Mouse (Mus musculus): Measurements from ENCODE around the gene Elovl6. TPM values are rescaled to one million over a fixed set of nuclear protein-coding genes. Genes with fewer than 3 reads are reported as not detected.

Elovl6 gene
- polyA plus RNA-seq, 1 experiment from 2014 or later = 33.4 TPM

DNA sequence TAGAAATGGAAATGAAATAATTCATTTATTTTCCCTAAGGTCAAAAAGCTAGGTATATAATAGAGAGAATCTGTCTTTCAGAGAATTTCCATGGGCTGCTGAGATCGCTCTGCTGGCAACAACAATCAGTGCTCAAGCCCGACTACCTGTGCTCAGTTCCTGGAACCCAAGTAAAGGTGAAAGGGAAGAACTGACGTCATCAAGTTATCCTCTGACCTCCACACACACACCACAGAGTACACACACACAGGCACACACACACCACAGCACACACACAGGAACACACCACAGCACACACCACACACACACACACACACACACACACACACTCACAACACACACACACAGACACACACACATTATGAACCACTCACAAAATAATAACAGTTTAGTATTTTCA, 5.1 kb upstream of the Elovl6 start:
- ATAC-seq (ENCODE audit: low FRiP score, low read depth) = no peak
- H3K4me1 ChIP-seq = peaks cover 5% of the 10 kb centered on the region; the same call in 1 of the 2 replicates
- no peak overlapping the region for H3K9ac ChIP-seq
- H3K36me3 ChIP-seq = no peaks in the 10 kb centered on the region
- no peaks in the 10 kb centered on the region for H3K9me3 ChIP-seq
- H3K4me3 ChIP-seq = no peak overlapping the region
- no peak overlapping the region for H3K4me2 ChIP-seq (replicated peaks)
- WGBS = 83% methylated on average over 3 of the region's 3 CpGs
- H3K27me3 ChIP-seq = no peaks in the 10 kb centered on the region
- H3K27ac ChIP-seq = no peak overlapping the region

DNA sequence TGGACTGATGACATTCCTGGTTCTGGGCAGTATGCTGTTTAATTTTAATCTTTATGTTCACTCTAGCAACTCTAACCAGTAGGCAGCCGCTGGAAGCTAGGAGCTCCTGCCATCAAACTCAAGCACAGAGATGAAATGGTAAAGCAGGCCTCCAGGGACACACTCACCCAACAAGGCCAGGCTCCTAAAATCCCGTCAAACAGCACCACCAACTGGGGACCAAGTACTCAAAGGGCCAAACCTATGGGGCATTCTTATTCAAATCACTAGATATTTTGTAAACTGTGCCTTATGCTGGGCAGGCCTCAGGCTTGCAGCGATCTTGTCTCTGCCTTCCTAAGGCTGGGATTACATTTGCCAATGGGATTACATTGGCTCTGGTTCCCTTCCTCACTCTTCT, 2.8 kb upstream of the Elovl6 start:
- peaks cover 7% of the 10 kb centered on the region for H3K4me1 ChIP-seq
- no peak overlapping the region for H3K4me3 ChIP-seq
- H3K27ac ChIP-seq = no peak overlapping the region
- H3K9me3 ChIP-seq = no peaks in the 10 kb centered on the region
- no peak overlapping the region for H3K9ac ChIP-seq
- no peaks in the 10 kb centered on the region for H3K27me3 ChIP-seq
- H3K4me2 ChIP-seq (replicated peaks) = no peak overlapping the region
- H3K36me3 ChIP-seq = no peaks in the 10 kb centered on the region
- no peak for ATAC-seq (ENCODE audit: low FRiP score, low read depth)
- 60% methylated on average over 3 of the region's 3 CpGs for WGBS

DNA sequence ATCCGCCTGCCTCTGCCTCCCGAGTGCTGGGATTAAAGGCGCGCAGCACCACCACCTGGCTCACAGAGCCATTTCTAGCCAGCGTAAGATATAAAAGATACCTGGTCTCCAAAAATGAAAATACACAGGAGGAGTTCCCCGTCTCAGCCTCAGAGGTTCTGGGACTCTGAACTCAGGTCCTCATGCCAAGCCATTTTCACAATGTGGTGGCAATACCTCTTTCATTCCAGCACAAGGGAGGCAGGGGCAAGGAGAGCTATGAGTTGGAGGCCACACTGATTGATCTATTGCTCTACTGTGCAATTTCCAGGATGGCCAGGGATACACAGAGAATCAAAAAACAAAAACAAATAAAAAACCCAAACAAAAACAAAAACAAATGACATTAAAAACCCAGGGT, 1.7 kb upstream of the Elovl6 start:
- no peak for ATAC-seq (ENCODE audit: low FRiP score, low read depth)
- 97% methylated on average over 6 of the region's 6 CpGs for WGBS
- Histone ChIP-seq H3K4me3 (no peak overlapping the region), H3K27me3 (no peaks in the 10 kb centered on the region), H3K36me3 (no peaks in the 10 kb centered on the region), H3K9me3 (no peaks in the 10 kb centered on the region), H3K4me2 (replicated peaks) (no peak overlapping the region), H3K27ac (no peak overlapping the region), H3K9ac (no peak overlapping the region), H3K4me1 (peaks cover 18% of the 10 kb centered on the region)

DNA sequence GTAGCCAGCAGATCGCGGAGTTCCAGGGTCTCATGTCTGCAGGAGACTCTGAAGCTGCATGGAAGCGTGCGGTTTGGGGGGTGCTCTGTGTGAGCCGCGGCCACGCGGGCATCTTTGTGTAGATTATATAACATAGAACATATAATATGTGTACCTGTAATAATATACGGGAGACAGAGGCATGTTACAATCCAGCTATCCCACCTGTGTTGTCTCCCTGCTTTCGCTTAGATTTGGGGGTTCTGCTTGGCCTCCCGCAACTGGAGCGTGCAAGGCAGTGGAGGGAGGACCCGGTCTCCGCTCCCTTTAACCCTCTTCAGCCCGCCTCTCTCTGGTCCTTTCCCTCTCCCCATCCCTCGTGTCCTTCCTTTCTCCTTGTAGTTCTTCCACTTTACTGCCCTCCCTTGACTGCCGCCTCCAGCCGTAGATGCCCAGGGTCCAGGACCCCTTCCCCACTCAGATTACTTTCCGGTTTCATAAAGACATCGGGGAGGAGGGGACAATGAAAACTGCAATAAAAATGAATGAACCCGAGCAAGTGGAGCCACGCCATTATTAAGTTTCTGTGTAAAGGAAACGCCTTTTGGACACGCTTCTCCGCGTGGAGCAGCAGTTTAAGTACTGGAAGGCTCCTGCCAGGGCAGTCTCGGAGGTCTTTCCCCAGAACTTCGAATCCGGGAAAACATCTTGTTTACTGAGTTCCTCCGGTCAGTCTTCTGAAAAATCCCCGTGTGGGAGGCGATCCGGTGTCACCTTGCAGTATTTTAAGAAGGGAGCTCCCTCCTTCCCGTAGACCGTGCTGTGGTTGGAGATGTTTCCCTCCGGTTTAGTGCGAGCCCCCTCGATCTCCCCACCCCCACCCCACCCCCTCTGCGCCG, 949 bp downstream of the Elovl6 start:
- Histone ChIP-seq H3K9ac (peak overlapping the region; percentile 98), H3K4me3 (peak overlapping the region; percentile 83), H3K4me1 (peaks cover 36% of the 10 kb centered on the region), H3K4me2 (replicated peaks) (peak overlapping the region; percentile 77), H3K27me3 (no peaks in the 10 kb centered on the region), H3K9me3 (no peaks in the 10 kb centered on the region), H3K27ac (peak overlapping the region; percentile 98), H3K36me3 (no peaks in the 10 kb centered on the region)
- peak; percentile 13; the same call in 1 of the 2 replicates for ATAC-seq (ENCODE audit: low FRiP score, low read depth)
- under 1% methylated on average over 39 of the region's 40 CpGs for WGBS

DNA sequence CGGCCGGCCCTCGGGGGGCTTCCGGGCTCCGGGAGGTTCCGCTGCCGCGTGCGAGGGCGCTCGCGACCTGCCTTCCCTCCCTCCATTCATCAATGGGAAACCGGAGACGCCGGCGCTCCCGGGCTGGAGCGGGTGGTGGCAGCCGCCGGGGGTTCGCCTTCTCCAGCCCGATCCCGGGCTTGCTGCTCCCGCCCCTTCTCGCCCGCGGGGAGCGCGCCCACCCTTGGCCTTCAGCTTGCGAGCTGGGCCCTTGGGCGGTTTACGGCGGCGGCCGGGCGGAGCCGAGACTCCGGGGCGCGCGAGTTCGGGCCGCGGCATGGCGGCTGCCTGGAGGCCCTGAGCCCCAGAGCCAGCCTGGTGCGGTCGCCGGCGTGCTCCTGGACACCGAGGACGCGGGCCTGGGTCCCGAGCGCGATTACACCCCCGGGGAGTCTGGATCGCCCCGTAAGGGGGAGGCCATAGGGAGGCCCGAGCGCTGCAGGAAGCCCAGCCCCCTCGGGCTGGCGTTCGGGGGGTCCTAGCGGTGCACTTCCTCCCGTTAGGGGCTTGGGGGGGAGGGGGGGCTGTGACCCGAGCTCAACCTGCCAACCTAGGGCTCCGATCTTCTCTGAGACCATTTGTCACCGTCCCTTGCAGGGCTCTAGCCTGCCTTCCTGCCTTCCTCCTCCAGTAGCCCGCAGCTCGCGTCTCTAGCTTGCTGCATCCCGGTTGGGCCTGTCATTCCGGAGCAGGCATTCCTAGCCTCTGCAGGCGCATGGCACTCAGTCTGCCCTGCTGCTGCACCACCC, 1.8 kb downstream of the Elovl6 start:
- Histone ChIP-seq H3K27me3 (no peaks in the 10 kb centered on the region), H3K27ac (peak overlapping the region; percentile 98), H3K36me3 (no peaks in the 10 kb centered on the region), H3K4me3 (peak overlapping the region; percentile 83), H3K4me1 (peaks cover 36% of the 10 kb centered on the region), H3K9me3 (no peaks in the 10 kb centered on the region), H3K4me2 (replicated peaks) (peak overlapping the region; percentile 77), H3K9ac (peak overlapping the region; percentile 98)
- peak; percentile 33 for ATAC-seq (ENCODE audit: low FRiP score, low read depth)
- WGBS = under 1% methylated on average over 72 of the region's 74 CpGs

DNA sequence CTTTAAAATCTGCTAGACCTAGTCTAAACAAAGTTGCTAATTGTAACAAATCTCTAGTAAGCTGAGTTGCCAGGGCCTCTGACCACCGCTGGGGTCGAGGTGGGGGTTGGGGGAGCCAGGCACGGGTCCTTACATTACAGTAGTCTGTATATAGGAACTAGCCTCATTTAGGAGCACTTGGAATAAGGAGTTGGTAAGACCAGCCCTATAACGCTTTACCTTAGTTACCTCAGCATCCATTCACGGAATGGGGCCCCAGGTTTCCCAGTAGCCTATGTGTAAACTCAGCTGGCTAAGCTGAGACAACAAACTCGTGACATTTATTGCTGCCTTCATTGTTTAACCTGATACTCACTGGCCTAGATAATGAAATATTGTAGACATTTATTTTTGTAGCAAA, 3.3 kb downstream of the Elovl6 start:
- Histone ChIP-seq H3K27me3 (no peaks in the 10 kb centered on the region), H3K36me3 (no peaks in the 10 kb centered on the region), H3K4me1 (peaks cover 36% of the 10 kb centered on the region), H3K4me2 (replicated peaks) (peak overlapping the region; percentile 77), H3K9me3 (no peaks in the 10 kb centered on the region), H3K27ac (peak overlapping the region; percentile 97), H3K9ac (peak overlapping the region; percentile 73), H3K4me3 (peak overlapping the region; percentile 83)
- WGBS = 8% methylated on average over 6 of the region's 6 CpGs
- ATAC-seq (ENCODE audit: low FRiP score, low read depth) = no peak

DNA sequence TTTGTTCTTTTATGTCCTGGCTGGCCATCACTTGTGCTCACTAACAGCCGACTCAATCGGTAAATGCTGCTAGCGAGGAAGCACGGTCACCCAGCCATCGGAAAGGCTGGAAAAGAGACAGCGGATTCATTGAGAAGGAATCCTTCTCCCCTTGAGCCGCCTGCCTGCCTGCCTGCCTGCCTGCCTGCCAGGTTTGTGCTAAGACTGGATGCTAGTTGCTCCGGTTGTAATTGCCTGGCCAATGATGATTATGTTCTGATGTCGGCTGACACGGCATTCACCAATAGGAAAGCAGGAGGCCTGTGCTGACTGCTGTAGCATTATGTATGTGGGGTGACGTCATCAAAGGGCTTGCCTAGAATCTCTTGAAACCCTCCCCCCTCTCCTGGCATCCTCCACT, 4.0 kb downstream of the Elovl6 start:
- under 1% methylated on average over 11 of the region's 11 CpGs for WGBS
- Histone ChIP-seq H3K36me3 (peaks cover 2% of the 10 kb centered on the region; the same call in 1 of the 2 replicates), H3K4me1 (peaks cover 36% of the 10 kb centered on the region), H3K9ac (peak overlapping the region; percentile 73), H3K4me3 (peak overlapping the region; percentile 83), H3K27ac (peak overlapping the region; percentile 97), H3K27me3 (no peaks in the 10 kb centered on the region), H3K4me2 (replicated peaks) (peak overlapping the region; percentile 77), H3K9me3 (no peaks in the 10 kb centered on the region)
- ATAC-seq (ENCODE audit: low FRiP score, low read depth) = peak; percentile 93

DNA sequence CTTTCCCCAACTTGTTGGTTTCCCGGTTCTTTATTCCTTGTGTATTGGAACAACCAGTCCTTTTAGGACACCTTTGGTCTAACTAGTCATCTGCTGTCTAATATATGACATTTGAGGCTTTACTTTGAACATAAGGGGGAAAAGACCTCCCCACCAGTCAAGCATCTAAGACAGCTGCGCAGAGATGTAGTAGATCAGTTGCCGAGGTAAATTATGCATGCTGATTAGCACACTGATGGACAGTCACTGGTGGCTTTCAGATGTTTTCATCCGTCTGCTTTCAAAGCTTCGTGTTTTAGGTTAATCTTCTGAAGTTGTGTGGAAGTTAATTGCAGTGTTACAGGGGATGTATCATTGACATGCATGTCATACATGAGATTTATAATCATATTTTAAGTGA, 5.8 kb downstream of the Elovl6 start:
- Histone ChIP-seq H3K27ac (no peak overlapping the region), H3K9ac (no peak overlapping the region), H3K36me3 (peaks cover 20% of the 10 kb centered on the region), H3K4me1 (peaks cover 30% of the 10 kb centered on the region), H3K4me3 (no peak overlapping the region), H3K9me3 (0 out of 2 replicates have a peak, but pooled peaks cover 2% of the 10 kb centered on the region), H3K4me2 (replicated peaks) (no peak overlapping the region), H3K27me3 (no peaks in the 10 kb centered on the region)
- no peak for ATAC-seq (ENCODE audit: low FRiP score, low read depth)
- 78% methylated on average over 5 of the region's 5 CpGs for WGBS

DNA sequence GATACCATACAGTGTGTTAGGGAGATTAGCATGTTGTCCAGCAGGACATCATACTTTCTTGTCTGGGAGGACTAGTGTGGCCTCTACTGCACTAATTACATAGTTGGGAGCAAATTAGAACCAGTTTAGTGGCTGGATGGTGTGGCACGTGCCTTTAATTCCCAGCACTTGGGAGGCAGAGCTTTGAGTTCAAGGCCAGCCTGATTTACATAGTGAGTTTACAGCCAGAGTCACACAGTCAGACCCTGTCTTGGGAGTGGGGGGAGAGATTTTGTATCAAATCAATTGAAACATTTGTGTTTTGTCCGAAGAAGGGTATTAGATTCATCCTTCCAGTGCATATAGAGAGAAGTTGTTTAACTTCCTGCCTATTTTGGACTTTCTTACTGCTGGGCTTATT, 8.7 kb downstream of the Elovl6 start:
- H3K36me3 ChIP-seq = peaks cover 37% of the 10 kb centered on the region
- H3K4me3 ChIP-seq = no peak overlapping the region
- no peak for ATAC-seq (ENCODE audit: low FRiP score, low read depth)
- H3K9ac ChIP-seq = no peak overlapping the region
- peaks cover 13% of the 10 kb centered on the region for H3K4me1 ChIP-seq
- no peak overlapping the region for H3K27ac ChIP-seq
- 0 out of 2 replicates have a peak, but pooled peaks cover 9% of the 10 kb centered on the region for H3K9me3 ChIP-seq
- no peaks in the 10 kb centered on the region for H3K27me3 ChIP-seq
- WGBS = 84% methylated on average over 2 of the region's 2 CpGs
- H3K4me2 ChIP-seq (replicated peaks) = no peak overlapping the region

DNA sequence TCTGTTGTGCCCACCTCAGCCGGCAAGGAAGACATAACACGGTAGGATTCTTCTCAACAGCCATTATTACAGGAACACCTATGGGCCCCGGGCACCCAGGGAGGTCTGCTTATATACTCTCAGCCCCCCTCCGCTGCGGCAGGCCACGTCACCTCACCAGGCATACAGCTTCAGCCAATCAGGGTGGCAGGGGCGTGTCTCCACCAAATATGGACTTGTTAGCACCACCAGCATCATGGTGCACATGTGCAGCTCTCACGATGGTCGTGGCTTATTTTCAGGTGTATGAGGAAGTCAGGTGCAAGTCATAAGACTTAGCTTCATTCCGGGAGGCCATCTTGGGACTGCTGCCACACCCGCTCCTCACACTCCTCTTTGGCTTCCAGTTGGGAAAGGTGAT, 9.3 kb downstream of the Elovl6 start:
- 94% methylated on average over 11 of the region's 11 CpGs for WGBS
- H3K27ac ChIP-seq = no peak overlapping the region
- 0 out of 2 replicates have a peak, but pooled peaks cover 9% of the 10 kb centered on the region for H3K9me3 ChIP-seq
- no peaks in the 10 kb centered on the region for H3K27me3 ChIP-seq
- ATAC-seq (ENCODE audit: low FRiP score, low read depth) = no peak
- no peak overlapping the region for H3K4me3 ChIP-seq
- H3K4me1 ChIP-seq = peaks cover 12% of the 10 kb centered on the region
- H3K9ac ChIP-seq = no peak overlapping the region
- H3K4me2 ChIP-seq (replicated peaks) = no peak overlapping the region
- H3K36me3 ChIP-seq = peaks cover 37% of the 10 kb centered on the region

DNA sequence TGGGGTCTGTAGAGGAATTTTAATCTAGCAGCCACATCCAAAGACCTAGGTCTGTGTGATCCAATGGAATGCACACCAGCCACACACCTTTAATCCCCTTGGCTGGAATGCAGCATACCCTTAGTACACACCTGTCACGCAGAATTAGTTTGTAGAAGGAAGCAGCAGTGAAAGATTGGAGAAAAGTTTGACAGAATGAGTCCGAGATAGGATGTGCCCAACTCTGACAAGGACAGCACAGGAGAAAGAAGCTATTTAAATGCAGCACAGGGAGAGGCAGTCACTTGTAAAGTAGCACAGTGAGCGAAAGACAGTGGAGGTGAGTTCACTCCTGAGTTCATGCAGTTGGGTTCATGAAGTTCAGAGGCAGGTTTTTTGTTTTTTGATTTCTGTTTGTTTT, 11.2 kb downstream of the Elovl6 start:
- no peak overlapping the region for H3K9ac ChIP-seq
- H3K9me3 ChIP-seq = 0 out of 2 replicates have a peak, but pooled peaks cover 9% of the 10 kb centered on the region
- H3K27ac ChIP-seq = no peak overlapping the region
- ATAC-seq (ENCODE audit: low FRiP score, low read depth) = no peak
- 0 out of 2 replicates have a peak, but pooled peaks cover 3% of the 10 kb centered on the region for H3K4me1 ChIP-seq
- H3K4me2 ChIP-seq (replicated peaks) = no peak overlapping the region
- 96% methylated on average over 3 of the region's 3 CpGs for WGBS
- H3K27me3 ChIP-seq = no peaks in the 10 kb centered on the region
- no peak overlapping the region for H3K4me3 ChIP-seq
- H3K36me3 ChIP-seq = peaks cover 37% of the 10 kb centered on the region

DNA sequence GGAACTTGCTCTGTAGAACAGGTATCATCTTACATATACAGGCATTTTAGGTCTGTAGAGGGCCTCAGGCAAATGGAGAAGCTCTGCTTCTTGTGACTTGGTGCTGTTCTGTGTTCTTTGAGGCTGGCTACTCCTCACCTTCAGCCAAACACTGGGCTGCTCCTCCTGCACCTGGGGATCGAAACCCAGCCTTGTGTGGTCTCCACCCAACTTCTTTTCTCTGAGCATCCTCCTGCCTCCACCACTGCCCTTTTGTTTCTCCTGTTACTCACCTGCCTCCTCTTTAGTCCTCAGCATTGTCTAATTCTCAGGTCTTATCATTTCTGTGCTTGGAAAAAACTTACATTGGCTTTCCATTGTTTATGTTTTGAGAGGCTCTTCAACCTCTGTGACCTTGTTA, 12.1 kb downstream of the Elovl6 start:
- H3K9me3 ChIP-seq = 0 out of 2 replicates have a peak, but pooled peaks cover 9% of the 10 kb centered on the region
- 0 out of 2 replicates have a peak, but pooled peaks cover 3% of the 10 kb centered on the region for H3K4me1 ChIP-seq
- ATAC-seq (ENCODE audit: low FRiP score, low read depth) = no peak
- no peak overlapping the region for H3K4me2 ChIP-seq (replicated peaks)
- peaks cover 37% of the 10 kb centered on the region for H3K36me3 ChIP-seq
- H3K9ac ChIP-seq = no peak overlapping the region
- H3K4me3 ChIP-seq = no peak overlapping the region
- H3K27me3 ChIP-seq = no peaks in the 10 kb centered on the region
- H3K27ac ChIP-seq = no peak overlapping the region
- 95% methylated on average over 1 of the region's 1 CpGs for WGBS
